Mouse (Mus musculus): Measurements from ENCODE around the gene Slc24a3. TPM values are rescaled to one million over a fixed set of nuclear protein-coding genes. Genes with fewer than 3 reads are reported as not detected.

Slc24a3 gene
- polyA plus RNA-seq, 1 experiment from 2014 or later: 2.1 TPM

- Histone ChIP-seq H3K36me3 (no peaks in the 10 kb centered on the region), H3K4me3 (replicated peaks) (no peak overlapping the region), H3K27ac (no peak overlapping the region), H3K27me3 (no peaks in the 10 kb centered on the region), H3K9ac (no peak overlapping the region), H3K9me3 (replicated peaks) (no peaks in the 10 kb centered on the region), H3K4me1 (no peaks in the 10 kb centered on the region), H3K4me2 (no peak overlapping the region)
- no peak for ATAC-seq (replicated peaks; ENCODE audit: low FRiP score)
- 82% methylated on average over 8 of the region's 8 CpGs for WGBS
Observed at GRCm38 (mm10) chr2:145214086-145214831, 46.7 kb downstream of the Slc24a3 start.

GRCm38 (mm10) chr2:145216580-145216979, 49.0 kb downstream of the Slc24a3 start:
- Histone ChIP-seq H3K4me3 (replicated peaks) (no peak overlapping the region), H3K9me3 (replicated peaks) (no peaks in the 10 kb centered on the region), H3K27me3 (no peaks in the 10 kb centered on the region), H3K4me2 (no peak overlapping the region), H3K4me1 (no peaks in the 10 kb centered on the region), H3K27ac (no peak overlapping the region), H3K9ac (no peak overlapping the region), H3K36me3 (no peaks in the 10 kb centered on the region)
- 38% methylated on average over 2 of the region's 2 CpGs for WGBS
- ATAC-seq (replicated peaks; ENCODE audit: low FRiP score): no peak

- Histone ChIP-seq H3K9me3 (replicated peaks) (no peaks in the 10 kb centered on the region), H3K4me2 (no peak overlapping the region), H3K9ac (no peak overlapping the region), H3K36me3 (no peaks in the 10 kb centered on the region), H3K4me1 (no peaks in the 10 kb centered on the region), H3K27me3 (no peaks in the 10 kb centered on the region), H3K27ac (no peak overlapping the region), H3K4me3 (replicated peaks) (no peak overlapping the region)
- ATAC-seq (replicated peaks; ENCODE audit: low FRiP score): no peak
- 98% methylated on average over 2 of the region's 2 CpGs for WGBS
Observed at GRCm38 (mm10) chr2:145217422-145217821, 49.9 kb downstream of the Slc24a3 start.

GRCm38 (mm10) chr2:145219246-145219645, 51.7 kb downstream of the Slc24a3 start:
- Histone ChIP-seq H3K27me3 (no peaks in the 10 kb centered on the region), H3K4me1 (no peaks in the 10 kb centered on the region), H3K9me3 (replicated peaks) (no peaks in the 10 kb centered on the region), H3K27ac (no peak overlapping the region), H3K4me2 (no peak overlapping the region), H3K4me3 (replicated peaks) (no peak overlapping the region), H3K9ac (no peak overlapping the region), H3K36me3 (no peaks in the 10 kb centered on the region)
- WGBS: 84% methylated on average over 6 of the region's 6 CpGs
- ATAC-seq (replicated peaks; ENCODE audit: low FRiP score): no peak

GRCm38 (mm10) chr2:145223646-145224045, 56.1 kb downstream of the Slc24a3 start:
- Histone ChIP-seq H3K27me3 (no peaks in the 10 kb centered on the region), H3K9ac (no peak overlapping the region), H3K4me2 (no peak overlapping the region), H3K27ac (no peak overlapping the region), H3K9me3 (replicated peaks) (no peaks in the 10 kb centered on the region), H3K36me3 (no peaks in the 10 kb centered on the region), H3K4me1 (no peaks in the 10 kb centered on the region), H3K4me3 (replicated peaks) (no peak overlapping the region)
- 84% methylated on average over 4 of the region's 4 CpGs for WGBS
- ATAC-seq (replicated peaks; ENCODE audit: low FRiP score): no peak

- H3K9me3 ChIP-seq (replicated peaks): no peaks in the 10 kb centered on the region
- H3K9ac ChIP-seq: no peak overlapping the region
- H3K4me3 ChIP-seq (replicated peaks): no peak overlapping the region
- H3K4me2 ChIP-seq: no peak overlapping the region
- ATAC-seq (replicated peaks; ENCODE audit: low FRiP score): 0 out of 2 replicates have a peak, but pooled peaks have one; percentile 67
- no peaks in the 10 kb centered on the region for H3K4me1 ChIP-seq
- no peaks in the 10 kb centered on the region for H3K36me3 ChIP-seq
- WGBS: 57% methylated on average over 3 of the region's 3 CpGs
- H3K27me3 ChIP-seq: no peaks in the 10 kb centered on the region
- 0 out of 2 replicates have a peak overlapping the region, but pooled peaks have one; percentile 23 for H3K27ac ChIP-seq
Observed at GRCm38 (mm10) chr2:145225640-145226039, 58.1 kb downstream of the Slc24a3 start.

GRCm38 (mm10) chr2:145226100-145226499, 58.5 kb downstream of the Slc24a3 start:
- H3K27me3 ChIP-seq: no peaks in the 10 kb centered on the region
- H3K4me2 ChIP-seq: no peak overlapping the region
- H3K4me3 ChIP-seq (replicated peaks): no peak overlapping the region
- H3K4me1 ChIP-seq: no peaks in the 10 kb centered on the region
- 91% methylated on average over 1 of the region's 1 CpGs for WGBS
- no peaks in the 10 kb centered on the region for H3K36me3 ChIP-seq
- no peaks in the 10 kb centered on the region for H3K9me3 ChIP-seq (replicated peaks)
- no peak overlapping the region for H3K9ac ChIP-seq
- peak overlapping the region; percentile 23; the same call in 1 of the 2 replicates for H3K27ac ChIP-seq
- ATAC-seq (replicated peaks; ENCODE audit: low FRiP score): no peak

GRCm38 (mm10) chr2:145227351-145227750, 59.8 kb downstream of the Slc24a3 start:
- WGBS: 87% methylated on average over 5 of the region's 5 CpGs
- ATAC-seq (replicated peaks; ENCODE audit: low FRiP score): no peak
- no peak overlapping the region for H3K4me2 ChIP-seq

GRCm38 (mm10) chr2:145232764-145233484, 65.4 kb downstream of the Slc24a3 start:
- Histone ChIP-seq H3K27ac (0 out of 2 replicates have a peak overlapping the region, but pooled peaks have one; percentile 15), H3K4me3 (replicated peaks) (no peak overlapping the region), H3K27me3 (no peaks in the 10 kb centered on the region), H3K36me3 (no peaks in the 10 kb centered on the region), H3K9ac (no peak overlapping the region), H3K9me3 (replicated peaks) (no peaks in the 10 kb centered on the region), H3K4me2 (no peak overlapping the region), H3K4me1 (peaks cover 20% of the 10 kb centered on the region)
- 19% methylated on average over 6 of the region's 6 CpGs for WGBS
- ATAC-seq (replicated peaks; ENCODE audit: low FRiP score): peak; percentile 92

More at GRCm38 (mm10) chr2:145227351-145227750, 59.8 kb downstream of the Slc24a3 start:
- Histone ChIP-seq H3K36me3 (no peaks in the 10 kb centered on the region), H3K4me1 (no peaks in the 10 kb centered on the region), H3K4me3 (replicated peaks) (no peak overlapping the region), H3K27ac (no peak overlapping the region), H3K9me3 (replicated peaks) (no peaks in the 10 kb centered on the region), H3K27me3 (no peaks in the 10 kb centered on the region), H3K9ac (no peak overlapping the region)

- WGBS: 30% methylated on average over 7 of the region's 7 CpGs
- H3K4me3 ChIP-seq (replicated peaks): no peak overlapping the region
- H3K9ac ChIP-seq: no peak overlapping the region
- H3K27ac ChIP-seq: peak overlapping the region; percentile 58; the same call in 1 of the 2 replicates
- no peaks in the 10 kb centered on the region for H3K27me3 ChIP-seq
- peak; percentile 75 for ATAC-seq (replicated peaks; ENCODE audit: low FRiP score)
- peak overlapping the region; percentile 16; the same call in 1 of the 2 replicates for H3K4me2 ChIP-seq
- H3K4me1 ChIP-seq: peaks cover 20% of the 10 kb centered on the region
- H3K36me3 ChIP-seq: no peaks in the 10 kb centered on the region
- H3K9me3 ChIP-seq (replicated peaks): no peaks in the 10 kb centered on the region
Observed at GRCm38 (mm10) chr2:145233547-145234398, 66.2 kb downstream of the Slc24a3 start.

- Histone ChIP-seq H3K4me3 (replicated peaks) (no peak overlapping the region), H3K4me2 (no peak overlapping the region), H3K36me3 (no peaks in the 10 kb centered on the region), H3K4me1 (no peaks in the 10 kb centered on the region), H3K9me3 (replicated peaks) (no peaks in the 10 kb centered on the region), H3K27ac (no peak overlapping the region), H3K27me3 (no peaks in the 10 kb centered on the region), H3K9ac (no peak overlapping the region)
- 88% methylated on average over 4 of the region's 4 CpGs for WGBS
- no peak for ATAC-seq (replicated peaks; ENCODE audit: low FRiP score)
Observed at GRCm38 (mm10) chr2:145246384-145246783, 78.8 kb downstream of the Slc24a3 start.

Measured in kidney, embryonic 15.5 days (tissue).